Mouse (Mus musculus) kidney, embryonic 16.5 days (tissue): ENCODE results near the gene Tmem182. TPM values are rescaled to one million over a fixed set of nuclear protein-coding genes. Genes with fewer than 3 reads are reported as not detected.
A peak's percentile ranks its signal among the peaks of the same experiment; 100 is the strongest.

Source experiments
- ATAC-seq: fragments of 200-750 bp; cut with Nextera tagmentation; 2 replicates; pipeline ENCODE4 v1.8.0; 2017; ENCODE audit warnings: moderate TSS enrichment; ENCODE audit not compliant: low FRiP score, low TSS enrichment
- H3K27ac ChIP-seq: fragments of 300-500 bp; sonication (generic); 2 replicates; pipeline ENCODE4 v1.5.1; 2014; ENCODE audit warnings: low read length
- H3K27me3 ChIP-seq: fragments of 300-500 bp; sonication (generic); 2 replicates; pipeline ENCODE4 v1.6.1; 2014; ENCODE audit warnings: low read length, control low read depth, mixed read lengths; ENCODE audit not compliant: insufficient read depth
- H3K36me3 ChIP-seq: fragments of 300-500 bp; sonication (generic); 2 replicates; pipeline ENCODE4 v1.6.1; 2014; ENCODE audit warnings: low read length, control low read depth, mixed read lengths; ENCODE audit not compliant: insufficient read depth
- H3K4me1 ChIP-seq: fragments of 300-500 bp; sonication (generic); 2 replicates; pipeline ENCODE4 v1.6.1; 2014; ENCODE audit warnings: low read length, control low read depth, mixed read lengths; ENCODE audit not compliant: insufficient read depth
- H3K4me2 ChIP-seq: fragments of 300-500 bp; sonication (generic); replicated peaks from 2 replicates; pipeline ENCODE4 v1.6.1; 2014; ENCODE audit warnings: low read depth, low read length
- H3K4me3 ChIP-seq: fragments of 300-500 bp; sonication (generic); 2 replicates; pipeline ENCODE4 v1.5.1; 2014; ENCODE audit warnings: mild to moderate bottlenecking, low read length
- H3K9ac ChIP-seq: fragments of 300-500 bp; sonication (generic); replicated peaks from 2 replicates; pipeline ENCODE4 v1.6.1; 2014; ENCODE audit warnings: low read length
- H3K9me3 ChIP-seq: fragments of 300-500 bp; sonication (generic); 2 replicates; pipeline ENCODE4 v1.6.1; 2016; ENCODE audit warnings: low read length, control low read depth
- WGBS: fragments of 180-500 bp; shearing (Covaris S2); extraction: QIAGEN DNeasy Blood & Tissue Kit; methylation state at CpG from one replicate; pipeline ENCODE4 v1.1.7; 2014; 5-methylcytosine and 5-hydroxymethylcytosine counted together
- polyA plus RNA-seq: library from polyadenylated mRNA; unstranded; fragments of >200 nt; fragmentation: Nextera tagmentation; extraction: Ambion mirVana; gene quantifications from 2 replicates; pipeline ENCODE4 v1.2.1, GENCODE M21; 2015

The Tmem182 gene
- polyA plus RNA-seq, 1 experiment from 2014 or later = 0.87 TPM

GRCm38 (mm10) chr1:40773234-40773633 lies 32.2 kb upstream of the Tmem182 start:
- H3K9ac ChIP-seq = no peak overlapping the region
- H3K9me3 ChIP-seq = no peaks in the 10 kb centered on the region
- WGBS = 87% methylated on average over 5 of the region's 5 CpGs

GRCm38 (mm10) chr1:40774040-40774439 lies 31.4 kb upstream of the Tmem182 start:
- WGBS = 96% methylated on average over 10 of the region's 10 CpGs
- H3K27ac ChIP-seq = no peak overlapping the region
- H3K9me3 ChIP-seq = peaks cover 7% of the 10 kb centered on the region
- H3K4me2 ChIP-seq = no peak overlapping the region
- peaks cover 7% of the 10 kb centered on the region for H3K36me3 ChIP-seq
- no peaks in the 10 kb centered on the region for H3K27me3 ChIP-seq
- H3K4me3 ChIP-seq = no peak overlapping the region
- no peak overlapping the region for H3K9ac ChIP-seq
- H3K4me1 ChIP-seq = peaks cover 5% of the 10 kb centered on the region; the same call in 1 of the 2 replicates
- no peak for ATAC-seq

More at GRCm38 (mm10) chr1:40773234-40773633, 32.2 kb upstream of the Tmem182 start:
- peaks cover 9% of the 10 kb centered on the region; the same call in 1 of the 2 replicates for H3K4me1 ChIP-seq
- no peak overlapping the region for H3K4me3 ChIP-seq
- no peaks in the 10 kb centered on the region for H3K36me3 ChIP-seq
- H3K27me3 ChIP-seq = no peaks in the 10 kb centered on the region
- ATAC-seq = no peak
- no peak overlapping the region for H3K4me2 ChIP-seq
- no peak overlapping the region for H3K27ac ChIP-seq

- 78% methylated on average over 2 of the region's 2 CpGs for WGBS
- ATAC-seq = no peak
- H3K36me3 ChIP-seq = peaks cover 22% of the 10 kb centered on the region
- H3K4me3 ChIP-seq = no peak overlapping the region
- no peak overlapping the region for H3K4me2 ChIP-seq
- peaks cover 14% of the 10 kb centered on the region for H3K9me3 ChIP-seq
- no peaks in the 10 kb centered on the region for H3K4me1 ChIP-seq
- no peaks in the 10 kb centered on the region for H3K27me3 ChIP-seq
- H3K9ac ChIP-seq = no peak overlapping the region
- H3K27ac ChIP-seq = no peak overlapping the region
These were observed 29.3 kb upstream of the Tmem182 start for GRCm38 (mm10) chr1:40776102-40776501.

GRCm38 (mm10) chr1:40776763-40777162 lies 28.6 kb upstream of the Tmem182 start:
- H3K27me3 ChIP-seq = no peaks in the 10 kb centered on the region
- H3K9ac ChIP-seq = no peak overlapping the region
- H3K4me1 ChIP-seq = no peaks in the 10 kb centered on the region
- ATAC-seq = no peak
- no peak overlapping the region for H3K4me2 ChIP-seq
- 77% methylated on average over 3 of the region's 3 CpGs for WGBS
- H3K4me3 ChIP-seq = no peak overlapping the region
- H3K36me3 ChIP-seq = peaks cover 22% of the 10 kb centered on the region
- H3K9me3 ChIP-seq = peaks cover 14% of the 10 kb centered on the region
- H3K27ac ChIP-seq = no peak overlapping the region

- H3K4me1 ChIP-seq = no peaks in the 10 kb centered on the region
- H3K27ac ChIP-seq = no peak overlapping the region
- H3K4me2 ChIP-seq = no peak overlapping the region
- 50% methylated on average over 7 of the region's 7 CpGs for WGBS
- H3K27me3 ChIP-seq = no peaks in the 10 kb centered on the region
- peak; percentile 73 for ATAC-seq
- H3K9me3 ChIP-seq = peaks cover 12% of the 10 kb centered on the region
- H3K4me3 ChIP-seq = no peak overlapping the region
- H3K36me3 ChIP-seq = peaks cover 21% of the 10 kb centered on the region
- no peak overlapping the region for H3K9ac ChIP-seq
These were observed 22.0 kb upstream of the Tmem182 start for GRCm38 (mm10) chr1:40783450-40783849.

GRCm38 (mm10) chr1:40784306-40784705 lies 21.1 kb upstream of the Tmem182 start:
- no peak for ATAC-seq
- H3K4me1 ChIP-seq = 0 out of 2 replicates have a peak, but pooled peaks cover under 1% of the 10 kb centered on the region
- 85% methylated on average over 9 of the region's 9 CpGs for WGBS
- H3K9ac ChIP-seq = no peak overlapping the region
- H3K9me3 ChIP-seq = peaks cover 4% of the 10 kb centered on the region
- no peak overlapping the region for H3K4me3 ChIP-seq
- H3K27me3 ChIP-seq = no peaks in the 10 kb centered on the region
- H3K36me3 ChIP-seq = peaks cover 12% of the 10 kb centered on the region
- no peak overlapping the region for H3K4me2 ChIP-seq
- H3K27ac ChIP-seq = no peak overlapping the region

GRCm38 (mm10) chr1:40785876-40786445 lies 19.4 kb upstream of the Tmem182 start:
- ATAC-seq = no peak
- no peaks in the 10 kb centered on the region for H3K9me3 ChIP-seq
- peaks cover 9% of the 10 kb centered on the region; the same call in 1 of the 2 replicates for H3K4me1 ChIP-seq
- no peak overlapping the region for H3K9ac ChIP-seq
- H3K4me3 ChIP-seq = no peak overlapping the region
- H3K36me3 ChIP-seq = no peaks in the 10 kb centered on the region
- H3K27me3 ChIP-seq = no peaks in the 10 kb centered on the region
- H3K4me2 ChIP-seq = no peak overlapping the region
- H3K27ac ChIP-seq = no peak overlapping the region
- 71% methylated on average over 11 of the region's 11 CpGs for WGBS

- no peak overlapping the region for H3K4me3 ChIP-seq
- H3K27me3 ChIP-seq = no peaks in the 10 kb centered on the region
- WGBS = 86% methylated on average over 6 of the region's 6 CpGs
- H3K36me3 ChIP-seq = no peaks in the 10 kb centered on the region
- no peak overlapping the region for H3K27ac ChIP-seq
- peaks cover 10% of the 10 kb centered on the region; the same call in 1 of the 2 replicates for H3K4me1 ChIP-seq
- H3K9ac ChIP-seq = no peak overlapping the region
- H3K9me3 ChIP-seq = no peaks in the 10 kb centered on the region
- no peak overlapping the region for H3K4me2 ChIP-seq
- ATAC-seq = no peak
These were observed 16.4 kb upstream of the Tmem182 start for GRCm38 (mm10) chr1:40788956-40789355.

GRCm38 (mm10) chr1:40789666-40790233 lies 15.7 kb upstream of the Tmem182 start:
- H3K9me3 ChIP-seq = no peaks in the 10 kb centered on the region
- 39% methylated on average over 5 of the region's 5 CpGs for WGBS
- no peaks in the 10 kb centered on the region for H3K36me3 ChIP-seq
- peak overlapping the region; percentile 84 for H3K4me2 ChIP-seq
- peak overlapping the region; percentile 81 for H3K4me3 ChIP-seq
- H3K9ac ChIP-seq = peak overlapping the region; percentile 74
- no peak for ATAC-seq
- no peaks in the 10 kb centered on the region for H3K27me3 ChIP-seq
- peaks cover 10% of the 10 kb centered on the region; the same call in 1 of the 2 replicates for H3K4me1 ChIP-seq
- peak overlapping the region; percentile 61; the same call in 1 of the 2 replicates for H3K27ac ChIP-seq
